Mouse (Mus musculus) CH12.LX (cell line): ENCODE data around the gene 4930442H23Rik. TPM values are rescaled to one million over a fixed set of nuclear protein-coding genes. Genes with fewer than 3 reads are reported as not detected.

ENCODE experiments used
- DNase-seq: peaks from one replicate; pipeline ENCODE4 v3.0.0-alpha.2; 2013; ENCODE audit errors: extremely low read depth
- H3K27ac ChIP-seq: 2 replicates; pipeline ENCODE4 v1.5.1; 2012; ENCODE audit warnings: low read depth, mild to moderate bottlenecking, control low read depth, moderate library complexity; ENCODE audit not compliant: insufficient read depth
- H3K27me3 ChIP-seq: replicated peaks from 2 replicates; pipeline ENCODE3; 2012; ENCODE audit warnings: inconsistent platforms
- H3K36me3 ChIP-seq, 2 experiments: replicated peaks in 1 of 2; 2 replicates each; pipeline versions ENCODE3 to v1.6.1; 2012; ENCODE audit warnings: inconsistent platforms in 1 of 2, low read length in 1 of 2, mild to moderate bottlenecking in 1 of 2, mixed read lengths in 1 of 2, moderate library complexity in 1 of 2; ENCODE audit not compliant: control insufficient read depth in 1 of 2, insufficient read depth in 1 of 2
- H3K4me1 ChIP-seq, 2 experiments: 2 replicates each; pipeline ENCODE4 v1.6.1; 2012; ENCODE audit warnings: inconsistent platforms in 1 of 2, moderate library complexity in 1 of 2; ENCODE audit not compliant: insufficient read depth in 2 of 2, control insufficient read depth in 1 of 2
- H3K4me2 ChIP-seq: 2 replicates; pipeline ENCODE4 v1.6.1; 2012; ENCODE audit warnings: low read depth, mild to moderate bottlenecking, control low read depth; ENCODE audit not compliant: poor library complexity, insufficient read depth, severe bottlenecking
- H3K4me3 ChIP-seq, 3 experiments: fragments of 150-350 bp in 1 of 3; sonication (generic) in 1 of 3; replicated peaks in 1 of 3; 2 replicates each; pipeline versions ENCODE3 to v1.5.1; 2011 to 2012; ENCODE audit warnings: low read depth in 2 of 3, low read length in 2 of 3, mild to moderate bottlenecking in 2 of 3, moderate library complexity in 2 of 3, control low read depth in 1 of 3, improper control_type of control experiment in 1 of 3, inconsistent platforms in 1 of 3, mixed read lengths in 1 of 3; ENCODE audit not compliant: poor library complexity in 1 of 3
- H3K79me2 ChIP-seq: replicated peaks from 2 replicates; pipeline ENCODE4 v1.6.1; 2012; ENCODE audit warnings: mild to moderate bottlenecking, moderate library complexity; ENCODE audit not compliant: control insufficient read depth, poor library complexity, insufficient read depth, severe bottlenecking; ENCODE audit errors: extremely low read depth
- H3K9ac ChIP-seq: 2 replicates; pipeline ENCODE4 v1.6.1; 2012; ENCODE audit warnings: low read depth, mild to moderate bottlenecking, control low read depth, moderate library complexity; ENCODE audit not compliant: insufficient read depth
- H3K9me3 ChIP-seq: replicated peaks from 2 replicates; pipeline ENCODE3; 2012; ENCODE audit warnings: low read length, inconsistent platforms, mixed read lengths
- BHLHE40 ChIP-seq: IDR thresholded peaks from 2 replicates; pipeline ENCODE4 v1.6.1; 2011; ENCODE audit warnings: mild to moderate bottlenecking, low read depth, low read length, improper control_type of control experiment
- CHD1 ChIP-seq: IDR thresholded peaks from 2 replicates; pipeline ENCODE4 v1.6.1; 2012; ENCODE audit warnings: low read depth, low read length, improper control_type of control experiment, inconsistent platforms
- CTCF ChIP-seq, 2 experiments: IDR thresholded peaks in 1 of 2; conservative IDR thresholded peaks in 1 of 2; 2 replicates each; pipeline ENCODE4 v1.5.1; 2011 to 2012; ENCODE audit warnings: low read depth in 2 of 2, low read length in 2 of 2, improper control_type of control experiment in 1 of 2, inconsistent platforms in 1 of 2, mild to moderate bottlenecking in 1 of 2, moderate library complexity in 1 of 2
- ELF1 ChIP-seq: IDR thresholded peaks from 2 replicates; pipeline ENCODE4 v1.6.1; 2014; ENCODE audit warnings: low read depth, mild to moderate bottlenecking, inconsistent platforms, low read length, improper control_type of control experiment
- KAT2A ChIP-seq: IDR thresholded peaks from 2 replicates; pipeline ENCODE4 v1.6.1; 2012; ENCODE audit warnings: low read length, improper control_type of control experiment, inconsistent platforms; ENCODE audit not compliant: insufficient replicate concordance
- MAZ ChIP-seq: IDR thresholded peaks from 2 replicates; pipeline ENCODE4 v1.6.1; 2012; ENCODE audit warnings: low read depth, mild to moderate bottlenecking, inconsistent platforms, low read length, improper control_type of control experiment, moderate library complexity
- POLR2AphosphoS2 ChIP-seq: IDR thresholded peaks from 2 replicates; pipeline ENCODE4 v1.6.1; 2011; ENCODE audit warnings: low read depth, low read length, improper control_type of control experiment
- RCOR1 ChIP-seq: conservative IDR thresholded peaks from 2 replicates; pipeline ENCODE4 v1.6.1; 2012; ENCODE audit warnings: low read depth, mild to moderate bottlenecking, inconsistent platforms, low read length, improper control_type of control experiment
- SMC3 ChIP-seq: IDR thresholded peaks from 2 replicates; pipeline ENCODE4 v1.6.1; 2011; ENCODE audit warnings: low read depth, low read length, improper control_type of control experiment
- TCF12 ChIP-seq: IDR thresholded peaks from 2 replicates; pipeline ENCODE4 v1.6.1; 2014; ENCODE audit warnings: low read depth, mild to moderate bottlenecking, inconsistent platforms, low read length, improper control_type of control experiment
- USF2 ChIP-seq: conservative IDR thresholded peaks from 2 replicates; pipeline ENCODE4 v1.6.1; 2011; ENCODE audit warnings: low read depth, low read length, improper control_type of control experiment
- ZC3H11A ChIP-seq: IDR thresholded peaks from 2 replicates; pipeline ENCODE4 v1.6.1; 2012; ENCODE audit warnings: low read depth, mild to moderate bottlenecking, inconsistent platforms, low read length, improper control_type of control experiment
- ZNF384 ChIP-seq: IDR thresholded peaks from 2 replicates; pipeline ENCODE4 v1.6.1; 2012; ENCODE audit warnings: low read depth, low read length, improper control_type of control experiment, inconsistent platforms
- dilution Hi-C: fragments of 300-500 bp; cut with MboI; formaldehyde crosslinking; loops from 2 replicates; pipeline ENCODE4 v1.14.3; 2020; ENCODE audit warnings: low sequenced_read_pairs; ENCODE audit not compliant: extremely low pct_unique_long_range_greater_than_20kb, extremely low pct_ligation_motif_present
- in situ Hi-C: fragments of 300-500 bp; cut with MboI; formaldehyde crosslinking; loops from 3 replicates; pipeline ENCODE4 v1.14.3; 2019; ENCODE audit warnings: low sequenced_read_pairs, low pct_ligation_motif_present, low pct_unique_long_range_greater_than_20kb, mixed read lengths
- polyA plus RNA-seq: library from polyadenylated mRNA; unstranded; fragments of >175 nt; gene quantifications from 2 replicates; pipeline ENCODE4 v1.2.1, GENCODE M21; 2012; ENCODE audit warnings: low read depth; ENCODE audit not compliant: insufficient read length
- total RNA-seq, 2 experiments: library from RNA; depleted of rRNA; stranded (reverse); fragments of 300-350 nt in 1 of 2; fragments of >200 nt in 1 of 2; gene quantifications; 2 replicates each; pipeline ENCODE4 v1.2.3; 2012 to 2014

The 4930442H23Rik gene
- total and polyA plus RNA-seq, 3 experiments: 0.27 TPM; not detected in 2

GRCm38 (mm10) chr10:81187161-81187560 is 3.5 kb upstream of the 4930442H23Rik start:
- H3K36me3 ChIP-seq: peaks cover 41 to 73% of the 10 kb centered on the region in 2 experiments
- no peak overlapping the region for H3K9ac ChIP-seq
- dilution Hi-C loops: no loop called here
- no peak overlapping the region for H3K27ac ChIP-seq
- peaks cover 10 to 29% of the 10 kb centered on the region in 2 experiments for H3K4me1 ChIP-seq
- H3K79me2 ChIP-seq: 0 out of 2 replicates have a peak, but pooled peaks cover 3% of the 10 kb centered on the region
- no peak overlapping the region for H3K4me2 ChIP-seq
- H3K9me3 ChIP-seq: no peaks in the 10 kb centered on the region
- DNase-seq: no peak
- in situ Hi-C loops: no loop called here
- no peaks in the 10 kb centered on the region for H3K27me3 ChIP-seq
- H3K4me3 ChIP-seq: no peak overlapping the region
- TF ChIP-seq CTCF (conservative IDR thresholded peaks at IDR 0.05 in 1 of 2, IDR thresholded peaks at IDR 0.05 in 1 of 2; ENCODE audit: low read depth in 2 of 2, low read length in 2 of 2) (no peak), BHLHE40 (no peak), ZC3H11A (no peak), ZNF384 (no peak)

- H3K4me1 ChIP-seq: peaks cover 9 to 30% of the 10 kb centered on the region in 2 experiments
- in situ Hi-C loops (no loop called here), dilution Hi-C loops (no loop called here)
- H3K79me2 ChIP-seq: peaks cover 9% of the 10 kb centered on the region
- DNase-seq: no peak
- no peak overlapping the region for H3K9ac ChIP-seq
- H3K9me3 ChIP-seq: no peaks in the 10 kb centered on the region
- H3K27ac ChIP-seq: no peak overlapping the region
- peaks cover 52 to 75% of the 10 kb centered on the region in 2 experiments for H3K36me3 ChIP-seq
- no peaks in the 10 kb centered on the region for H3K27me3 ChIP-seq
- H3K4me3 ChIP-seq: no peak overlapping the region
- no peak for TF ChIP-seq RCOR1
- TF ChIP-seq USF2: no peak
- TF ChIP-seq POLR2AphosphoS2: no peak
- TF ChIP-seq ZC3H11A: no peak
- no peak for TF ChIP-seq CHD1
- no peak for TF ChIP-seq SMC3
- TF ChIP-seq TCF12: no peak
- no peak for TF ChIP-seq KAT2A
- TF ChIP-seq MAZ: no peak
- no peak for TF ChIP-seq ELF1
- TF ChIP-seq, all 38 proteins: peak for 0
- H3K4me2 ChIP-seq: no peak overlapping the region
These were observed 1.1 kb upstream of the 4930442H23Rik start for GRCm38 (mm10) chr10:81184765-81185164.
